Mouse (Mus musculus): ENCODE measurements around the gene Rusc2.

- no peak for TF ChIP-seq CTCF (conservative IDR thresholded peaks at IDR 0.05; ENCODE audit: insufficient read depth, insufficient read length, low read depth, low read length)
- no peak for TF ChIP-seq POLR2A (IDR thresholded peaks at IDR 0.05; ENCODE audit: low read depth, low read length)
These were observed 44.0 kb downstream of the Rusc2 start for GRCm38 (mm10) chr4:43425648-43426380.
